Mouse (Mus musculus): ENCODE measurements around the gene Ablim1. TPM values are rescaled to one million over a fixed set of nuclear protein-coding genes. Genes with fewer than 3 reads are reported as not detected.

Gene Ablim1
- polyA plus RNA-seq, 1 experiment from 2014 or later: 62.0 TPM

DNA sequence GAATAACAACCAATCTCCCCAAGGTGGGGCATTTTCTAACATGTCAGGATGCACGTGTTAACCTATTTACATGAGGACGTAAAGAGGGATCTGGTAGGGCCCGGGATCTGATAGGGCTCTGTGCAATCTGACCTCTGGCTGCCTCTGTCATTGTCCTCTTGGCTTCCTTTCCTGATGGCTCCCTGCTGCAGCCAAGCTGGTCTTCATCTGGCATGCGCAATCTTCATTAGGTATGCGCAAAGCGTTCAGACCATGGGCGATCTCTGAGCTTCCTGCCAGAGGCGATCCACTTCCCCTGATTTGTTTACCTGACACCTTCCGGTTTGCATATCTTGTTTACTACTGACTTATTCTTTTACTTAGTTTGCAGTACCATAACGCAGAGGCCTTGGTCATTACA, 38.5 kb upstream of the Ablim1 start:
- H3K9ac ChIP-seq (ENCODE audit: low read length): no peak overlapping the region
- H3K27ac ChIP-seq (replicated peaks): 0 out of 2 replicates have a peak overlapping the region, but pooled peaks have one; percentile 1

DNA sequence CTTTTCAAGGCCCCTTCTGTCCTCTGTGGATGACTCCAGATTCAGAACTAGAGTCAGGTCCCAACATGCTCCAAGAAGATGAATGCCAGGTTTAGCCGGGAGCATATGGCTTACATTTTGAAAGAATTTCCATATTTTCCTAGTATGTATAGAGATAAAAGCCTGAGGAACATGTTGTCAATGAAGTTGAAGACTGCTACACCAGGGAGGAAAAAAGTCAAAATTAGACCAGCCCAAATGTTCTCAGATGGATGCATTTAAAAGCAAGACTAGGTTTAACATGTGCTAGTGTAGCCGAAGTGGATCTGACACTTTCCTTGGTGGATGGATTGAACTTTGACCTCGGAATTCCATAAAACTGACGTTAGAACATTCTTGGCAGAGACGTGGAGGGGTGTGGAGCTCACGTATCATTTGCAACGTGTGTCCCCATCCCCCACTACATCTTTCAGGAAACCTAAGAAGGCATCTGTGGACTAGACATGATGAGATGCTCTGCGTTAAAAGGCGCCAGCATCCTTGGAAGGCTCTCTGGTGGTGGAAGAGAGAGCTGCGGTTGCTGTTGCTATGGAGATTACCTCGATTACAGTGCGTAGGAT, 37.7 kb upstream of the Ablim1 start:
- H3K4me2 ChIP-seq (replicated peaks; ENCODE audit: low read depth): no peak overlapping the region
- no peak overlapping the region for H3K4me3 ChIP-seq (ENCODE audit: low read depth, low read length)
- no peak overlapping the region for H3K9ac ChIP-seq (ENCODE audit: low read length)
- 53% methylated on average over 12 of the region's 12 CpGs for WGBS
- ATAC-seq (ENCODE audit: low FRiP score, low TSS enrichment) (no peak), DNase-seq (ENCODE audit: low spot score) (no peak)
- H3K36me3 ChIP-seq (ENCODE audit: control insufficient read depth, insufficient read depth, low read length): no peaks in the 10 kb centered on the region
- TF ChIP-seq EP300 (optimal IDR thresholded peaks at IDR 0.05): no peak
- TF ChIP-seq CTCF (IDR thresholded peaks at IDR 0.05; ENCODE audit: low read depth): no peak
- 0 out of 2 replicates have a peak overlapping the region, but pooled peaks have one; percentile 41 for H3K27ac ChIP-seq (replicated peaks)
- no peaks in the 10 kb centered on the region for H3K27me3 ChIP-seq (ENCODE audit: control insufficient read depth, insufficient read depth, low read length)
- H3K4me1 ChIP-seq (replicated peaks; ENCODE audit: control insufficient read depth, insufficient read depth): peaks cover 3% of the 10 kb centered on the region; the same call in 1 of the 2 replicates
- H3K9me3 ChIP-seq (ENCODE audit: control insufficient read depth, low read length): no peaks in the 10 kb centered on the region

More for the DNA sequence above, 38.5 kb upstream of the Ablim1 start:
- 86% methylated on average over 10 of the region's 10 CpGs for WGBS
- Histone ChIP-seq H3K9me3 (ENCODE audit: control insufficient read depth, low read length) (no peaks in the 10 kb centered on the region), H3K4me3 (ENCODE audit: low read depth, low read length) (no peak overlapping the region), H3K4me2 (replicated peaks; ENCODE audit: low read depth) (no peak overlapping the region), H3K36me3 (ENCODE audit: control insufficient read depth, insufficient read depth, low read length) (no peaks in the 10 kb centered on the region), H3K4me1 (replicated peaks; ENCODE audit: control insufficient read depth, insufficient read depth) (peaks cover 3% of the 10 kb centered on the region; the same call in 1 of the 2 replicates), H3K27me3 (ENCODE audit: control insufficient read depth, insufficient read depth, low read length) (no peaks in the 10 kb centered on the region)
- ATAC-seq (ENCODE audit: low FRiP score, low TSS enrichment) (no peak), DNase-seq (ENCODE audit: low spot score) (no peak)
- no peak for TF ChIP-seq CTCF (IDR thresholded peaks at IDR 0.05; ENCODE audit: low read depth)
- no peak for TF ChIP-seq EP300 (optimal IDR thresholded peaks at IDR 0.05)

DNA sequence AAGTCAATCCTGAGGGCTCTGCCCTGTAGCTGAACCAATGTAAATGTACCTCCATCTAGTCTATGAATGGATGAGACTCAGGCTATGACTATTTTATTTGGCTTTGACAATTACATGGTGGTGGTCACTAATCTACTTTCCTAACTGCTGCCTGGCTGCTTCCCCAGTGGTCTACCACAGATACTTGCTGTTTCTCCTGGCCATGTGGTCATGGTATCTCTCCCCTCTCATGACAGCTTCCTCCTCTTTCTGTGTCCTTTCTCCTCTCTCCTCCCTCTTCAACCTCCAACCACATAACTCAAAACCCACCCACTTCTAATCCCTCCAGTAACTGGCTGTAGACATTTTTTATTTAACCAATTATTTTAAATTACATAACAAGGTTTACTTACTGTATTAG, 34.4 kb upstream of the Ablim1 start:
- TF ChIP-seq CTCF (IDR thresholded peaks at IDR 0.05; ENCODE audit: low read depth) (no peak), EP300 (optimal IDR thresholded peaks at IDR 0.05) (no peak)
- H3K27me3 ChIP-seq (ENCODE audit: control insufficient read depth, insufficient read depth, low read length): no peaks in the 10 kb centered on the region
- DNase-seq (ENCODE audit: low spot score) (no peak), ATAC-seq (ENCODE audit: low FRiP score, low TSS enrichment) (no peak)
- no peaks in the 10 kb centered on the region for H3K36me3 ChIP-seq (ENCODE audit: control insufficient read depth, insufficient read depth, low read length)
- no peaks in the 10 kb centered on the region for H3K4me1 ChIP-seq (replicated peaks; ENCODE audit: control insufficient read depth, insufficient read depth)
- no peak overlapping the region for H3K9ac ChIP-seq (ENCODE audit: low read length)
- H3K4me3 ChIP-seq (ENCODE audit: low read depth, low read length): no peak overlapping the region
- no peak overlapping the region for H3K27ac ChIP-seq (replicated peaks)
- no peak overlapping the region for H3K4me2 ChIP-seq (replicated peaks; ENCODE audit: low read depth)
- no peaks in the 10 kb centered on the region for H3K9me3 ChIP-seq (ENCODE audit: control insufficient read depth, low read length)

DNA sequence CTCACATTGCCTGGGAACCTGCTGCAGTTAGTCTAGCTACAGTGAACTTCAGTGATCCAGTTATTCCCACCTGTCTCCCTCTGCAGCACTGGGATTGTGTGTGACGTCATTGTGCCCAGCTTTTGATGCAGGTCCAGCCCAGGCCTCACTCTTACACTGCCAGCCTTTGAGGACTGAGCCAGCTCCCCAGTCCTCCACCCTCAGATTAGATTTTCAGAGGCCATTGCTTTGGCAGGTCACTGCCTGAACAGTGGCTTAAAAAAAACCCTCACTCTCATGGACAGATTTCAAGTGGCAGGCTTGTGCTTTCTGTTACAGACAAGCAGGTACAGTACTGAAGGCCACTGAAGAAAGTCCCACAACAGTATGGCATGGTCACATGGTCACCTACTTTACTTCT, 30.0 kb upstream of the Ablim1 start:
- no peak for ATAC-seq (ENCODE audit: low FRiP score, low TSS enrichment)
- WGBS: 68% methylated on average over 1 of the region's 1 CpGs
- Histone ChIP-seq H3K27me3 (ENCODE audit: control insufficient read depth, insufficient read depth, low read length) (no peaks in the 10 kb centered on the region), H3K27ac (replicated peaks) (no peak overlapping the region), H3K9ac (ENCODE audit: low read length) (no peak overlapping the region), H3K9me3 (ENCODE audit: control insufficient read depth, low read length) (no peaks in the 10 kb centered on the region), H3K4me2 (replicated peaks; ENCODE audit: low read depth) (no peak overlapping the region), H3K36me3 (ENCODE audit: control insufficient read depth, insufficient read depth, low read length) (no peaks in the 10 kb centered on the region), H3K4me3 (ENCODE audit: low read depth, low read length) (no peak overlapping the region), H3K4me1 (replicated peaks; ENCODE audit: control insufficient read depth, insufficient read depth) (no peaks in the 10 kb centered on the region)
- no peak for TF ChIP-seq CTCF (IDR thresholded peaks at IDR 0.05; ENCODE audit: low read depth)
- no peak for DNase-seq (ENCODE audit: low spot score)

DNA sequence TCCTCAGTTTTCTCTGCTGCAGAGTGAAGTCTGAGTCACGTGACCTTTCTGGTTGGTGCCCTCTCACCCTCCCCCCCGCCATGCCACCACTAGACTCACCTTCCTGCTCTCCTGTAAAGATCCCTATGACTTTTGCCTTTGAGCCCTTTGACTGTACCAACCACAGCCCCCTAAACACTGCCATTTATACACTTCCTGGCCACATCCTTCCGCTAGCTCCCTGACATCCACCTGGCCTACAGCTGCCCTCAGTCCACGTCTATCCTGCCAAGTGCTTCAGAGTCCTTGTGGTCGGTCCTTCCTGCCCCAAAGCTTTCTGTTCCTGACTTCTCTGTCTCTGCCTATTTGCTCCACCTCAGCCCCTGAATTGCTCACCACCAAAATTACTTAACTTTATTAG, 29.1 kb upstream of the Ablim1 start:
- Histone ChIP-seq H3K27me3 (ENCODE audit: control insufficient read depth, insufficient read depth, low read length) (no peaks in the 10 kb centered on the region), H3K4me3 (ENCODE audit: low read depth, low read length) (no peak overlapping the region), H3K9me3 (ENCODE audit: control insufficient read depth, low read length) (no peaks in the 10 kb centered on the region), H3K4me2 (replicated peaks; ENCODE audit: low read depth) (no peak overlapping the region), H3K36me3 (ENCODE audit: control insufficient read depth, insufficient read depth, low read length) (no peaks in the 10 kb centered on the region), H3K27ac (replicated peaks) (no peak overlapping the region), H3K9ac (ENCODE audit: low read length) (no peak overlapping the region), H3K4me1 (replicated peaks; ENCODE audit: control insufficient read depth, insufficient read depth) (no peaks in the 10 kb centered on the region)
- WGBS: 86% methylated on average over 4 of the region's 5 CpGs
- ATAC-seq (ENCODE audit: low FRiP score, low TSS enrichment) (no peak), DNase-seq (ENCODE audit: low spot score) (no peak)
- no peak for TF ChIP-seq CTCF (IDR thresholded peaks at IDR 0.05; ENCODE audit: low read depth)
- TF ChIP-seq EP300 (optimal IDR thresholded peaks at IDR 0.05): no peak

DNA sequence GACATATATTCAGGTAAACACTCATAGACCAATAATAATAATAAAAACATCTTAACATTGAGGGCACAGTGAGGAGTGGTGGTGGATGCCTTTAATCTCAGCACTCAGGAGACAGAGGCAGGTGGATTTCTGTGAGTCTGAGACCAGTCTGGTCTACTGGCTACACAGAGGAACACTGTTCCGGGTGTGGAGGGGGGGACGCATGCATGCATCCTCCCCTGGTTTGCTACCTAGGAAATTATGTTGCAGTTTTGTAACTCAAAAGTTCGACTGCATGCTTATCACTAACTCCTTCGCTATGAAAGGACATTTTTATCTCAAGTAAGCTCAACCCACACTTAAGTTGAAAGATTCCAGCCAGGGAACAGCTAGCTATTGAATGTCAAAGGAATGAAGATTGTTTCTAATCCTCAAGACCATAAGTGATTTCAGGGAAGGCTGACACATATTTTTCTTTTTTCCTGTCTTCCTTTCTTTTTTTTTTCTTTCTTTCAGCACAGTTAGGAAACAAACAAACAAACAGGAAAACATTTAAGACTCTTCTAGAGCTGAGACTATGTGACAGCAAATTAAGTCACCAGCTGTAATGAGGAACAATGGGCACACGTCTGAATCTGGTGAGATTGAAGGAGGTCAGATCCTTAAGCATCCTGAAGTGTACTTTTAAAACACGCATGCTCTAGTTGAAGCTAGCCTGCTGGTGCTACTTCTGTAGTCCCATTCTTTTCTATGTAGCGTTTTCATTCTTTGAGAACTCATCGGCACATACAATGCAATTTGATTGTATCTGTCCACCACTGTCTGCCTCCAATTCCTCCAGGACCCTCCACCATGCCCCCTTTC, 26.4 kb upstream of the Ablim1 start:
- no peak for TF ChIP-seq CTCF (IDR thresholded peaks at IDR 0.05; ENCODE audit: low read depth)
- no peak for TF ChIP-seq EP300 (optimal IDR thresholded peaks at IDR 0.05)
- ATAC-seq (ENCODE audit: low FRiP score, low TSS enrichment) (no peak), DNase-seq (ENCODE audit: low spot score) (no peak)
- Histone ChIP-seq H3K36me3 (ENCODE audit: control insufficient read depth, insufficient read depth, low read length) (no peaks in the 10 kb centered on the region), H3K9me3 (ENCODE audit: control insufficient read depth, low read length) (no peaks in the 10 kb centered on the region), H3K4me3 (ENCODE audit: low read depth, low read length) (no peak overlapping the region), H3K4me1 (replicated peaks; ENCODE audit: control insufficient read depth, insufficient read depth) (no peaks in the 10 kb centered on the region), H3K9ac (ENCODE audit: low read length) (no peak overlapping the region), H3K27me3 (ENCODE audit: control insufficient read depth, insufficient read depth, low read length) (no peaks in the 10 kb centered on the region), H3K27ac (replicated peaks) (no peak overlapping the region), H3K4me2 (replicated peaks; ENCODE audit: low read depth) (no peak overlapping the region)
- 69% methylated on average over 8 of the region's 8 CpGs for WGBS

Data from stomach, postnatal 0 days (tissue).